Mouse (Mus musculus) midbrain, embryonic 14.5 days (tissue): ENCODE data around the gene Usp39. TPM values are rescaled to one million over a fixed set of nuclear protein-coding genes. Genes with fewer than 3 reads are reported as not detected.
A peak's percentile ranks its signal among the peaks of the same experiment; 100 is the strongest.

ENCODE experiments used
- ATAC-seq: fragments of 200-750 bp; cut with Nextera tagmentation; 2 replicates; pipeline ENCODE4 v1.8.0; 2017; ENCODE audit warnings: moderate number of reproducible peaks, moderate library complexity; ENCODE audit not compliant: low FRiP score, low TSS enrichment
- DNase-seq: peaks from one replicate; pipeline ENCODE4 v3.0.0-alpha.2; 2015
- H3K27ac ChIP-seq: fragments of 300-500 bp; sonication (generic); replicated peaks from 2 replicates; pipeline ENCODE4 v1.5.1; 2014; ENCODE audit warnings: mild to moderate bottlenecking, low read depth, low read length, moderate library complexity
- H3K27me3 ChIP-seq: fragments of 300-500 bp; sonication (generic); 2 replicates; pipeline ENCODE4 v1.6.1; 2014; ENCODE audit warnings: low read length, control low read depth, mixed read lengths; ENCODE audit not compliant: control insufficient read depth, insufficient read depth
- H3K36me3 ChIP-seq: fragments of 300-500 bp; sonication (generic); 2 replicates; pipeline ENCODE4 v1.6.1; 2014; ENCODE audit warnings: low read length, control low read depth; ENCODE audit not compliant: control insufficient read depth, insufficient read depth
- H3K4me1 ChIP-seq: fragments of 300-500 bp; sonication (generic); 2 replicates; pipeline ENCODE4 v1.6.1; 2014; ENCODE audit warnings: mild to moderate bottlenecking, antibody characterized with exemption, low read length, control low read depth; ENCODE audit not compliant: control insufficient read depth, insufficient read depth
- H3K4me2 ChIP-seq: fragments of 300-500 bp; sonication (generic); 2 replicates; pipeline ENCODE4 v1.6.1; 2014; ENCODE audit warnings: mild to moderate bottlenecking, low read length, moderate library complexity
- H3K4me3 ChIP-seq: fragments of 300-500 bp; sonication (generic); replicated peaks from 2 replicates; pipeline ENCODE4 v1.5.1; 2014; ENCODE audit warnings: low read depth, low read length
- H3K9ac ChIP-seq: fragments of 300-500 bp; sonication (generic); replicated peaks from 2 replicates; pipeline ENCODE4 v1.6.1; 2014; ENCODE audit warnings: mild to moderate bottlenecking, low read length, moderate library complexity
- H3K9me3 ChIP-seq: fragments of 300-500 bp; sonication (generic); 2 replicates; pipeline ENCODE4 v1.6.1; 2016; ENCODE audit warnings: low read length, control low read depth, mixed read lengths; ENCODE audit not compliant: control insufficient read depth
- WGBS: fragments of 180-500 bp; shearing (Covaris S2); extraction: QIAGEN DNeasy Blood & Tissue Kit; methylation state at CpG from one replicate; pipeline ENCODE4 v1.1.7; 2014; 5-methylcytosine and 5-hydroxymethylcytosine counted together
- polyA plus RNA-seq: library from polyadenylated mRNA; unstranded; fragments of >200 nt; fragmentation: Nextera tagmentation; extraction: Ambion mirVana; gene quantifications from 2 replicates; pipeline ENCODE4 v1.2.1, GENCODE M21; 2014

Gene Usp39
- polyA plus RNA-seq, result 47.8 and 60.6 TPM in 2 replicates

DNA sequence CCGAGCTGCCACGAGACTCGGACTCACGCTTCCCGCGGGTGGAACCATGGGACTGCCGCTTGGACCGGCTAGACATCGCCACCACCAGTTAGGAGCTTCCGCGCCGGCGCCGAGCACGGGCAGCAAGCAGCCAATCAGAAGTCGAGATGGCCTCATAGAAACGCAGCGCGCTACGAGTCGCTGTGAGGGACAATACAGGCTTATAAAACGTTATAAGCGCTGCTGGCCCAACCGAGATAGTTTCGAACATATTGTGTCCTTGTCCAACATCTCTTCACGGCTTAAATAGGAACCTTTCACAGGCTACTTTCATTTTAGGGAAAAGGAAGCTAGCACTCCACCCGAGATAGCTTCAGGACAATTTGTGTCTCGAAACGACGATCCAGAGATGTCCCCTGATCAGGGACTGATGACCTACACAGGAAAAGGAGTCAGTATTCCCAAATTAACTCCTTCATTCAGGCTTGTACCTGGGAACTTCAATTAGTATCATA, at the start of gene Usp39:
Usp39 (minus strand) TSS at position 111 of the 494 bp plus-strand sequence.
- peak within 1 kb of the TSS; percentile 80 for H3K9ac ChIP-seq
- peak within 1 kb of the TSS; percentile 95 for H3K4me3 ChIP-seq
- DNase-seq (peak; percentile 98), ATAC-seq (peak; percentile 86)
- peak within 1 kb of the TSS; percentile 71 for H3K27ac ChIP-seq
- H3K36me3 ChIP-seq, result peaks cover 24% of the 10 kb centered on the region
- WGBS, result under 1% methylated on average over 30 of the region's 30 CpGs
- peak within 1 kb of the TSS; percentile 83 for H3K4me2 ChIP-seq
- H3K9me3 ChIP-seq, result no peaks in the 10 kb centered on the region
- peaks cover 35% of the 10 kb centered on the region for H3K4me1 ChIP-seq
- no peaks in the 10 kb centered on the region for H3K27me3 ChIP-seq

DNA sequence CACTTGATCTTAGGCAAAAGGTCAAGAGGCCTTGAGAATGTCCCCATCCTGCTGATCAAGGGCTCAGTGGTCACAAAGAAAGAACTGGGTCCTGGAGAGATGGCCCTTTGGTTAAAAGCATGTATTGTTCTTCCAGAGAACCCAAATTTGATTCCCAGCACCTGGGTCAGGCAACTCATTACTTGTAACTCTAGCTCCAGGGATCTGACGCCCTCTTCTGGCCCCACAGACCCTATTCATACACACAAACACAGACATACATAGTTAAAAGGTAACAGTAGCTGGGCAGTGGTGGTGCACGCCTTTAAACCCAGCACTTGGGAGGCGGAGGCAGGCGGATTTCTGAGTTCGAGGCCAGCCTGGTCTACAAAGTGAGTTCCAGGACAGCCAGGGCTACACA, 47.4 kb upstream of the Usp39 start:
- Histone ChIP-seq H3K4me3 (no peak overlapping the region), H3K9me3 (no peaks in the 10 kb centered on the region), H3K36me3 (no peaks in the 10 kb centered on the region), H3K4me2 (no peak overlapping the region), H3K4me1 (0 out of 2 replicates have a peak, but pooled peaks cover 9% of the 10 kb centered on the region), H3K27ac (no peak overlapping the region), H3K9ac (no peak overlapping the region), H3K27me3 (peaks cover 16% of the 10 kb centered on the region; the same call in 1 of the 2 replicates)
- DNase-seq (no peak), ATAC-seq (no peak)
- WGBS, result 88% methylated on average over 5 of the region's 5 CpGs

DNA sequence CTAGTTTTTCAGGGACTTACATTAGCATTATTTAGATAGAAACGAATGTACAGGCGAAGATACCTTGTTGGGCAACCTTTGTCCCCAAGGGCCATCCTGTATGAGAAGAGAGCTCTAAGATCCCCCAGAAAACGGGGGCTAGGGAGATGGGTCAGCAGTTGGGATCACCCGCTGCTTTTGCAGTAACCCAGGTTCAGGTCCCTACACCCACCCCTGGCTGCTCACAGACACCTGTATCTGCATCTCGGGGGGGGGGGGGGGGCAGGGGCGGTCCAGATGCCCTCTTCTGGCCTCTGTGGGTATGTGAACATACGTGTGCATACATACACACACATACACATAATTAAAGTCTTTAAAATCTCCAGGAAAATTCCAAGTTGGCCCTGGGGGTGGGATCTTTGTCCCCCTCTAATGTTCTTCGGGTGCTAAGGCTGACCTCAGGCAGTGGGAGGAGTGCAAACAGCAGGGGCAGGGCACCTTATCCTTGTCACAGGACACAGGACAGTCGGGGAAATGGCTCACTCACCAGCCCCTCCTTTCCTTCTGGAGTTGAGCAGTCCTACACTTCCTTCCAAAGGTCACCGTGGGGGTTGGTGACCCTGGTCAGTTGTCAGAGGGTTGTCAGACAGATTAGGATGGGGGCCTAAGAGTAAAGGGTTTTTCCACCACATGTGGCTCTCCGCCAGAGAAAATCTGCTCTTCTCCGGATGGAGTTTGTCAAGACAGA, 46.0 kb upstream of the Usp39 start:
- H3K9ac ChIP-seq, result no peak overlapping the region
- H3K4me2 ChIP-seq, result peak overlapping the region; percentile 52
- H3K4me3 ChIP-seq, result peak overlapping the region; percentile 25
- 0 out of 2 replicates have a peak, but pooled peaks cover 9% of the 10 kb centered on the region for H3K4me1 ChIP-seq
- peaks cover 16% of the 10 kb centered on the region; the same call in 1 of the 2 replicates for H3K27me3 ChIP-seq
- DNase-seq (peak; percentile 13), ATAC-seq (no peak)
- 18% methylated on average over 12 of the region's 12 CpGs for WGBS
- H3K9me3 ChIP-seq, result no peaks in the 10 kb centered on the region
- H3K27ac ChIP-seq, result no peak overlapping the region
- H3K36me3 ChIP-seq, result no peaks in the 10 kb centered on the region

DNA sequence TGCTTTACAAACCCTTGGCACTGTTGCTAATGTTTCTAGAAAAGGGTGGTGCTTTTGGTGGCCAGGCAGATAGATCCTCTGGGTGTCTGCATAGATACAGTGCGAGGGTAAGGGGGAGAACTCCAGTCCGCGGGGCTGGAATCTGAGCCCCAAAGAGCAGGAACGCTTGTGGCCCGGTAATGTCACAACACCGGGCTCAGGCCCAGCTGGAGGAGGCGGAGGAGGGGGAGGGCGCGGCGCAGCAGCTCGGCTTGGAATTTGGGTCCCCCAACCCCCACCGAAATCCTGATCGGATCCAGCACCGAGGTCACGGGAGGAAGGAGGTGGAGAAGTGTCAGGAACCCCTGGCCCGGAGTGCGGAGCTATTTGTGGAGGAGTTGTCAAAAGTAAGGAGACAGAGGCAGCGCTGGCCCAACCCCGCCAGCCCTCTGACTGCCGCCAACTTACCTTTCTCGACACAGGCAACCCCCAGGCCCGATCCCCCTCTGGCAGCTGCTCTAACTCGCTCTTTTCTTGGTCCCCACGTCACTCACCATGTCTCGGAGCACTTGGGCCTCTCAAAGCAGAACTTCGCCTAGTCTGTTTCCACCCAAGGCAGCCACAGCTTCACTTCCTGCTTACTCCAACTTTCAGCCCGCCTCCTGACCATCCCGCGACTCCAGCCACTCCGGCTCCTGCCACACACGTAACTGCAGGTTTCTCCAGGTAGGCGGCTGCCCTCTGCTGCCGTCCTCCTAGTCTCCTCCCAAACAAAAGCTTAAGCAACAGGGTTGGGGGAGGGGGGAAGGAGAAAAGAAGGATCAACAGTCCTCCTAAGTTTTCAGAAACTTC, 45.2 kb upstream of the Usp39 start, which contains the start of gene Vamp8:
Vamp8 (minus strand) TSS at position 763 of the 831 bp plus-strand sequence.
- H3K27me3 ChIP-seq, result peaks cover 16% of the 10 kb centered on the region; the same call in 1 of the 2 replicates
- H3K9me3 ChIP-seq, result no peaks in the 10 kb centered on the region
- H3K9ac ChIP-seq, result peak within 1 kb of the TSS; percentile 34; the same call in 1 of the 2 replicates
- ATAC-seq, result no peak
- no peak within 1 kb of the TSS for H3K27ac ChIP-seq
- peak; percentile 40 for DNase-seq
- no peaks in the 10 kb centered on the region for H3K36me3 ChIP-seq
- H3K4me3 ChIP-seq, result peak within 1 kb of the TSS; percentile 25
- 0 out of 2 replicates have a peak, but pooled peaks cover 9% of the 10 kb centered on the region for H3K4me1 ChIP-seq
- peak within 1 kb of the TSS; percentile 52 for H3K4me2 ChIP-seq
- WGBS, result 1% methylated on average over 32 of the region's 33 CpGs

DNA sequence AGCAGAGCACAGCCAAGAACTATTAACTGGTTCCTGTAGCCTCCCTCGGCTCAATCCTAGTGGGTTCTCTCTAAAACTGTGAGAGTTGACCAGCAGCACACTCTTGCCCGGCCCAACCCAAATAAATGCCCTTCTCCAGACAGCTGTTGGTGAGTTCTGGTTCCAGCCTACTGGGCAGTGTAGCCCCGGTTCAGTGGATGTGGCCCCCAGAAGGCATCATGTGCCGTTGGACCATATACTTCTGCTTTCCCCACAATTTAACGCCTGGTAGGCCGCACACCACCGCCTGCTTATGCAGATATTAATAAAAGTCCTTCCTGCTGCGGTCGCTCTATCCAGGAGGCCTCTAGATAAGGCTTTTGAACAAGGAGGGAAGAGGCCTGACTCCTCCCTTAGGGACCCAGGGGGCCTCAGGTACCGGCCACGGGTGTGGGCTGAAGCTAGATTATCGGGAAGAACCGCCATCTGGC, 44.5 kb upstream of the Usp39 start:
- 39% methylated on average over 13 of the region's 13 CpGs for WGBS

DNA sequence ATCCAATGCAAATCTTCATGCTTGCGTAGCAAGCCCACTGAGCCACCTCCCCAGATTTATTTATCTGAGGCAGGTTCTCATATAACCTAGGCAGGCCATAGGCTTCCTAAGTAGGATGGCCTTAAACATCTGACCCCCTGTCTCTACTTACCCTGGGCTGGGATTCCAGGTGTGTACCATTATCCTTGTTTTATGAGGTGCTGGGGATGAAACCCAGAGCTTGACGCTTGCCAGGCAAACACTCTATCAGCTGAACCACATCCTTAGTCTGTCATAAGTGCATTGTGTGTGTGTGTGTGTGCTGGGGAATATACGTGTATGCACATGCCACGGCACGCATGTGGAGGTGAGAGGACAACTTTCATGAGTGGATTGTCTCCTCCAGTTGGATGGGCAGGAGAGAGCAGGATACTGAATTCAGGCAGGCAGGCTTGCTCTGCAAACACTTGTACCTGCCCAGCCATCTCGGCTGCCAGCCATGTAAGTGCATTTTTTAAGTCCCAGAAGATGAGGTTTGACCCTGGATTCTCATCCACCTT, 43.9 kb upstream of the Usp39 start:
- no peak overlapping the region for H3K4me3 ChIP-seq
- WGBS, result 91% methylated on average over 6 of the region's 6 CpGs
- DNase-seq, result no peak

More for the DNA sequence above, 44.5 kb upstream of the Usp39 start:
- peaks cover 16% of the 10 kb centered on the region; the same call in 1 of the 2 replicates for H3K27me3 ChIP-seq
- no peak overlapping the region for H3K27ac ChIP-seq
- ATAC-seq, result no peak
- peak overlapping the region; percentile 34; the same call in 1 of the 2 replicates for H3K9ac ChIP-seq
- peak overlapping the region; percentile 25; the same call in 1 of the 2 replicates for H3K4me3 ChIP-seq
- DNase-seq, result no peak
- 0 out of 2 replicates have a peak, but pooled peaks cover 9% of the 10 kb centered on the region for H3K4me1 ChIP-seq
- H3K36me3 ChIP-seq, result no peaks in the 10 kb centered on the region
- H3K9me3 ChIP-seq, result no peaks in the 10 kb centered on the region
- H3K4me2 ChIP-seq, result peak overlapping the region; percentile 52

DNA sequence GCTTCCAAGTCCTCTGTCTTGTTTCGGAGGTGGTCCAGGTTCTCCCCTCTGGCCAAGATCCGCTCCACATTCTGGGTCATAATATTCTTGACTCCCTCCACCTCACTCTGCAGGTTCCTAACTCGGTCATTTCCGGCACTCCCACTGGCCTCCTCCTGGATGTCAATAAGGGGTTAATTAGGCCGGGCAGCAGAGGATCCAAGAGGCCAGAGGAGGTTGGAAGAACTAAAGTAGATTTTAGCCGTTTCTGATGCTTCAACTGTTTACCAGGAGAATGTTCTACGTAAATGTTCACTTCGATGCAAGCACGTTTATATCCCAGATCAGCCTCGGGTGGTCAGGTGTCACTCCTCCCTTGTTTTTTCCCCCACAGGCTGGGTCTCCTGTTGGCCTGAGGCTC, 43.3 kb upstream of the Usp39 start:
- Histone ChIP-seq H3K9me3 (no peaks in the 10 kb centered on the region), H3K27me3 (peaks cover 16% of the 10 kb centered on the region; the same call in 1 of the 2 replicates), H3K4me2 (no peak overlapping the region), H3K4me3 (no peak overlapping the region), H3K4me1 (0 out of 2 replicates have a peak, but pooled peaks cover 9% of the 10 kb centered on the region), H3K9ac (no peak overlapping the region), H3K36me3 (no peaks in the 10 kb centered on the region), H3K27ac (no peak overlapping the region)
- 75% methylated on average over 10 of the region's 10 CpGs for WGBS
- ATAC-seq (no peak), DNase-seq (no peak)

More for the DNA sequence above, 43.9 kb upstream of the Usp39 start:
- Histone ChIP-seq H3K27ac (no peak overlapping the region), H3K9ac (no peak overlapping the region), H3K9me3 (no peaks in the 10 kb centered on the region), H3K27me3 (peaks cover 16% of the 10 kb centered on the region; the same call in 1 of the 2 replicates), H3K4me1 (0 out of 2 replicates have a peak, but pooled peaks cover 9% of the 10 kb centered on the region), H3K36me3 (no peaks in the 10 kb centered on the region), H3K4me2 (no peak overlapping the region)
- no peak for ATAC-seq

DNA sequence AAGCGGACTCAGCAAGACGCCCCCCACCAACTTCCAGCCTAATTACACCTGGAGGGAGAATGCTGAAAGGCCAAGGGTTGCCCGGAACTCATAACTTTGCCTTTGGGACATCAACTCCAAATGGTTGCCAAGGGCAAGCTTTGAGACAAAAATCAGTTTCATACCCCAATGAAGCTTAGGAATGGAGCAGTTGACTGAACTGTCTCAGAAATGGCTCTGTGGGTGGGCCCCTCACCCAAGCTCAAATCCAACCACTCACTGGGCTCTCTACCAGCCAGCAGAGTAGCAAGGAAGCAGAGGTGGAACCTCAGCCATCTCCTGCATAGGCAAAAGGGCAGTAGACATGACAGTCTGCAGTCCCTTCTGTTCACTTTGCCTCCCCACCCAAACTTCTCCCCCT, 42.8 kb upstream of the Usp39 start:
- H3K4me2 ChIP-seq, result no peak overlapping the region
- peaks cover 16% of the 10 kb centered on the region; the same call in 1 of the 2 replicates for H3K27me3 ChIP-seq
- WGBS, result 78% methylated on average over 3 of the region's 3 CpGs
- H3K36me3 ChIP-seq, result no peaks in the 10 kb centered on the region
- 0 out of 2 replicates have a peak, but pooled peaks cover 9% of the 10 kb centered on the region for H3K4me1 ChIP-seq
- H3K4me3 ChIP-seq, result no peak overlapping the region
- ATAC-seq, result no peak
- no peaks in the 10 kb centered on the region for H3K9me3 ChIP-seq
- no peak for DNase-seq
- H3K27ac ChIP-seq, result no peak overlapping the region
- H3K9ac ChIP-seq, result no peak overlapping the region
